Mouse (Mus musculus): ENCODE measurements around the gene Sp6.

GRCm38 (mm10) chr11:96991501-96991900, 21.7 kb upstream of the Sp6 start:
- TF ChIP-seq CTCF (IDR thresholded peaks at IDR 0.05; ENCODE audit: control insufficient read depth, insufficient read depth, insufficient replicate concordance, low read depth, low read length), result no peak
- TF ChIP-seq POLR2A (IDR thresholded peaks at IDR 0.05; ENCODE audit: control insufficient read depth, low read depth, low read length), result no peak
